Mouse (Mus musculus) midbrain, embryonic 11.5 days (tissue): ENCODE results near the gene Bfar. TPM values are rescaled to one million over a fixed set of nuclear protein-coding genes. Genes with fewer than 3 reads are reported as not detected.

ENCODE experiments used
- ATAC-seq: fragments of 200-750 bp; cut with Nextera tagmentation; 2 replicates; pipeline ENCODE4 v1.8.0; 2017; ENCODE audit warnings: moderate TSS enrichment, moderate library complexity; ENCODE audit not compliant: low FRiP score
- DNase-seq: peaks from one replicate; pipeline ENCODE4 v3.0.0; 2015; ENCODE audit warnings: low spot score; ENCODE audit errors: missing footprints
- H3K27ac ChIP-seq: fragments of 300-500 bp; sonication (generic); 2 replicates; pipeline ENCODE4 v1.5.1; 2014; ENCODE audit warnings: low read depth, low read length
- H3K27me3 ChIP-seq: fragments of 300-500 bp; sonication (generic); 2 replicates; pipeline ENCODE4 v1.6.1; 2014; ENCODE audit warnings: mild to moderate bottlenecking, low read length, moderate library complexity, mixed read lengths; ENCODE audit not compliant: control insufficient read depth, insufficient read depth
- H3K36me3 ChIP-seq: fragments of 300-500 bp; sonication (generic); 2 replicates; pipeline ENCODE4 v1.6.1; 2014; ENCODE audit warnings: mild to moderate bottlenecking, low read length, moderate library complexity, mixed read lengths; ENCODE audit not compliant: control insufficient read depth, insufficient read depth
- H3K4me1 ChIP-seq: fragments of 300-500 bp; sonication (generic); 2 replicates; pipeline ENCODE4 v1.6.1; 2014; ENCODE audit warnings: low read length; ENCODE audit not compliant: control insufficient read depth, insufficient read depth
- H3K4me2 ChIP-seq: fragments of 300-500 bp; sonication (generic); 2 replicates; pipeline ENCODE4 v1.6.1; 2014; ENCODE audit warnings: mild to moderate bottlenecking, moderate library complexity
- H3K4me3 ChIP-seq: fragments of 300-500 bp; sonication (generic); 2 replicates; pipeline ENCODE4 v1.5.1; 2014; ENCODE audit warnings: low read depth, low read length
- H3K9ac ChIP-seq: fragments of 300-500 bp; sonication (generic); 2 replicates; pipeline ENCODE4 v1.6.1; 2014; ENCODE audit warnings: low read length
- H3K9me3 ChIP-seq: fragments of 300-500 bp; sonication (generic); 2 replicates; pipeline ENCODE4 v1.6.1; 2016; ENCODE audit warnings: low read length; ENCODE audit not compliant: control insufficient read depth
- WGBS: fragments of 180-500 bp; shearing (Covaris S2); extraction: QIAGEN DNeasy Blood & Tissue Kit; methylation state at CpG from one replicate; pipeline ENCODE4 v1.1.7; 2014; 5-methylcytosine and 5-hydroxymethylcytosine counted together
- polyA plus RNA-seq: library from polyadenylated mRNA; unstranded; fragments of >200 nt; fragmentation: Nextera tagmentation; extraction: Ambion mirVana; gene quantifications from 2 replicates; pipeline ENCODE4 v1.2.1, GENCODE M21; 2014

The Bfar gene
- polyA plus RNA-seq, 1 experiment from 2014 or later, result 41.6 TPM

DNA sequence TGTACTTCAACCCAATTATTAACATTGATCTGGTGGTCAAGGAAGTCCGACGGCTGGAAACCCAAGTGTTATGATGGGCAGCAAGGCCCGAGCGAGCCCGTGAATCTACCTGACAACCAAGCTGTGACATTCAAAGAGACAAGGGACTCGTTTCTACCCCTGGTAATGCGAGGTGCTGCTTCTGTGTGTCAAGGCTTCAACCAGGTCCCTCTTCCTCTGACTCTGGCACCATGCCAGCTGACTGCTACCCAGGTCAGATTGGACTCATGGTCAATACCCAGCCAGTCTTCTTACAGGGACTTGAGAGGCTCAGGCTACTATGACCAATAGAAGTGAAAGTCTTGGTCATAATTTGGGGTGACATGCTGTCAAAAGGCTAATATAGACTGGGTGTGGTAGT lies 30.5 kb downstream of the Bfar start:
- Histone ChIP-seq H3K9ac (no peak overlapping the region), H3K36me3 (peaks cover 6% of the 10 kb centered on the region; the same call in 1 of the 2 replicates), H3K4me2 (no peak overlapping the region), H3K4me3 (no peak overlapping the region), H3K9me3 (no peaks in the 10 kb centered on the region), H3K4me1 (no peaks in the 10 kb centered on the region), H3K27me3 (no peaks in the 10 kb centered on the region), H3K27ac (no peak overlapping the region)
- WGBS, result 95% methylated on average over 7 of the region's 7 CpGs
- DNase-seq, result no peak
- ATAC-seq, result no peak

DNA sequence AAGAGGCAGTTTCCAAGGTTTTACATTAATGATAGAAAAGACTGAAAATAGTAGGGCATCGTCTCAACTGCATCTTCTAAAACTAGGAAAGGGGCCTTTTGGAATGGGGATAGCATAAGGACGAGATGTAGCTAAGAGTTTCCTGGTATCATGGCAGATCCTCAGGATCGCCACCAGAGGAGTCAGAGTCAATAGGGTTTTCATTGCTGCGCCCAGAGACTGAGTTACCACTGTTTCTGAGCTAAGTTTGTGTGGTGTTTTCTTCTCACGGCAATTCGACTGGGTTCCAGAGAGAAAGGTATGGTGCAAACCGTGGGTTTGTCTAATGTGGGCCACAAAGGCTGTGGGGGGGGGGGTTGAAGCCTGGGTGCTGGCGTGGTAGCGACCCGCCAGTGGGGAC lies 33.0 kb downstream of the Bfar start:
- Histone ChIP-seq H3K27me3 (no peaks in the 10 kb centered on the region), H3K36me3 (peaks cover 5% of the 10 kb centered on the region; the same call in 1 of the 2 replicates), H3K9ac (no peak overlapping the region), H3K4me1 (no peaks in the 10 kb centered on the region), H3K4me2 (no peak overlapping the region), H3K27ac (no peak overlapping the region), H3K4me3 (no peak overlapping the region), H3K9me3 (no peaks in the 10 kb centered on the region)
- ATAC-seq, result no peak
- 89% methylated on average over 10 of the region's 10 CpGs for WGBS
- no peak for DNase-seq

DNA sequence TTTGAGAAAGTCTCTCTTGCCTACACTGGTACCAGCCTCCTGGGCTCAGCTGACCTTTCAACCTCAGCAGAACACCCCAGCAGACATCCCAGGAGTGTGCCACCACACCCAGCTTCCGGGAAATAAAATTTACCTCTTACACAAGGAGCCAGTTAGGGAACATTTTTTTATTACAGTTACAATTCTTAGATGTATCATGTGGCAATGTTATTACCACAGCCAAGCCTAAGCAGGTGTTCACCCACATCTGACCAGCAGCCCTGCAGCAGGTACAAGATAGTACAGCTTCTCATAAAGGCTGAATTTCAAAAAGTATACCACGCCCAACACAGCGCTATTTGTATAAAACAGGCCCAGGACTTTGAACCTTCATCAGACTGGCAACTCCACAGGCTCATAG lies 43.3 kb downstream of the Bfar start:
- Histone ChIP-seq H3K9ac (no peak overlapping the region), H3K4me2 (no peak overlapping the region), H3K27ac (no peak overlapping the region), H3K9me3 (no peaks in the 10 kb centered on the region), H3K36me3 (no peaks in the 10 kb centered on the region), H3K4me1 (no peaks in the 10 kb centered on the region), H3K4me3 (no peak overlapping the region), H3K27me3 (no peaks in the 10 kb centered on the region)
- 87% methylated on average over 3 of the region's 3 CpGs for WGBS
- DNase-seq, result no peak
- no peak for ATAC-seq

DNA sequence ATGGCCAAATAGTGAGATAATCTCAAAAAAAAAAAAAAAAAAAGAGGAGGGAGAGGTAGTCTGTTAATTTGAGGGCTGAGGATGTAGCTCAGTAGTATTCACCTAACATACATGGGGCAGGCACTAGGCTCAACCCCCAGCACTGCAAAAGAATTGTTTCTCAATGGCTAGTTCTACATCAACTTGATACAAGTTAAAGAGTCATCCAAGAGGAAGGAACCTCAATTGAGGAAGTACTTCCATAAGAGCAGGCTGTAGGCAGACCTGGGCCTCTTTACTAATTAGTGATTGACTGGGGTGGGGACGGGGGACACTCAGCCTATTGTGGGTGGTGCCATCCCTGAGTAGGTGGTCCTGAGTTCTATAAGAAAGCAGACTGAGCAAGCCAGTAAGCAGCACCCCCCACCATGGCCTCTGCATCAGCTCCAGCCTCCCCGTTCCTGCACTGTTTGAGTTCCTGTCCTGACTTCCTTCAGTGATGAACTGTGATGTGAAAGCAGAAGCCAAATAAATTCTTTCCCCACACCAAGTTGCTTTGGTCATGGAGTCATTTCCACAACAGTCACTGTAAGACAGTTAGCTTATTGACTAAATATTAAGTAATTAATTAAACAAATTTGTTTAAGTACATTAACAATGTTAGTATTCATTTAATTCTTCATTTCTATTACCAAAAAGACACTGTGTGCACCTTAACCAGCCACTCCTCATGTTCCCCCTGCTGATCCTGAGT lies 45.3 kb downstream of the Bfar start:
- H3K4me2 ChIP-seq, result no peak overlapping the region
- no peak overlapping the region for H3K4me3 ChIP-seq
- H3K9ac ChIP-seq, result no peak overlapping the region
- H3K4me1 ChIP-seq, result no peaks in the 10 kb centered on the region
- no peaks in the 10 kb centered on the region for H3K36me3 ChIP-seq
- no peaks in the 10 kb centered on the region for H3K27me3 ChIP-seq
- DNase-seq, result no peak
- 78% methylated on average over 2 of the region's 2 CpGs for WGBS
- H3K27ac ChIP-seq, result no peak overlapping the region
- no peaks in the 10 kb centered on the region for H3K9me3 ChIP-seq
- ATAC-seq, result no peak

DNA sequence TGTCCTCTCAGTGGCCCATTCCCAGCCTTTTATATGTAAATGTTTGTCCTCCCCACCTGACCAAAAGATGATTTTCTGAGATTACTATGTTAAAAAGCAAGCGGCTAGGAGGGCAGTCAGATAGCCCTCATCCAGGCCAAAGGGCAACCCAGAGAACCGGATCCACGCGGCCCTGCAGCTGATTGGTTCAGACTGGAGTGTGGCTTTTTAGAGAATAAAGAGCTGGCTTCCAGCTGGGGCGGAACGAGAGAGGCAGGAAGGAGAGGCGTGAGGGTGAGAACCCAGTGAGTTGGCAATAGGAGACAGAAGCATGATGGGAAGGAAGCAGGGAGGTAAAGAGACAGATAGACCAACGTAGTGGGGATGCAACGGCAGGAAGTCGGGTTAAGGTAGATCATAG lies 51.3 kb downstream of the Bfar start:
- 42% methylated on average over 10 of the region's 10 CpGs for WGBS
- H3K27me3 ChIP-seq, result no peaks in the 10 kb centered on the region

DNA sequence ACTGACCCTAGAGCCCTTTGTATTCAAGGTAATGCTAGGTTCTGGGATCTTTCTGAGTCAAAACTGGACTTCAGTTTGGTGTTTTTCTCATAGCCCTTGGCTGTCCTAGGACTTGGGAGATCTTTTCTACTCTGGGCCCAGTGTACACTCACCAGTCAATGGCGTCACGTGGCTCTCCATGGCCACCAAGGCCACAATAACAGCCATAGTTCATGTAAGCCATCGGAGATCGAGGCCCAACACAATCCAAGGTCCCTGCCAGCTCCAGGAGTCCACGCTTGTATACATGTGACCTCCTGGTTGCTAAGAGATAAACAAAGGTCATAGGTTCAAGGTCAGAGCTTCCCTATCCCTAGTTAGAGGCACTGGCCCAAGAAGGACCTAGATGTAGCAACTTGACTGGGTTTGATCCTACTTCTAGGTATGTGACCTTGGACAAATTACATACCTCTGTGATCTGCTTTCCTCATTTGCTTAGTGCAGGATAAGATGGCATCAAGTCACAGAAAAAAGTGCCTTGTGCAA lies 56.2 kb downstream of the Bfar start:
- H3K9me3 ChIP-seq, result no peaks in the 10 kb centered on the region
- no peaks in the 10 kb centered on the region for H3K27me3 ChIP-seq
- H3K4me3 ChIP-seq, result no peak overlapping the region
- 84% methylated on average over 5 of the region's 5 CpGs for WGBS
- DNase-seq, result no peak
- no peak overlapping the region for H3K9ac ChIP-seq
- no peaks in the 10 kb centered on the region for H3K4me1 ChIP-seq
- H3K4me2 ChIP-seq, result no peak overlapping the region
- no peak for ATAC-seq
- no peak overlapping the region for H3K27ac ChIP-seq
- no peaks in the 10 kb centered on the region for H3K36me3 ChIP-seq

More for the DNA sequence above, 51.3 kb downstream of the Bfar start:
- Histone ChIP-seq H3K27ac (no peak overlapping the region), H3K4me1 (no peaks in the 10 kb centered on the region), H3K36me3 (no peaks in the 10 kb centered on the region), H3K9ac (no peak overlapping the region), H3K4me3 (no peak overlapping the region), H3K9me3 (no peaks in the 10 kb centered on the region), H3K4me2 (no peak overlapping the region)
- ATAC-seq (no peak), DNase-seq (no peak)

DNA sequence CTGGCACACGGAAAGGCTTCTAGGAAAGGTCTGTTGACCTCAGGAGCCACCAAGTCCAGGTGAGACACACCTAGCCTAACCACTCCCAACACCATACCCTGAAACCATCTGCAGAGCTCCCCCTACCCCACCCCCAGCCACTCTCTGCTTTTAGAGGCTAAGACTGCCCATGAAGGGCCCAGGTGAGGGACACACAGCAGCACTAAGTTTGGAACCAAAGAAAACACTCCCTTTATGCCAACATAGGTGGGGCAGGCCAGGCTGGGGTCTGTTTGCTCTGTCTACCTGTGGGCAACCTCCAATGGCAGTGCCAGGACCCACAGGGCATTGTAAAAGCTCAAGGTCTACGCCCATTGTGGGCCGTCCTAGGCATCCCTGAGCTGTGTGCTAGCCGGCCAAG lies 57.8 kb downstream of the Bfar start:
- Histone ChIP-seq H3K36me3 (no peaks in the 10 kb centered on the region), H3K4me2 (no peak overlapping the region), H3K9me3 (no peaks in the 10 kb centered on the region), H3K27ac (no peak overlapping the region), H3K27me3 (no peaks in the 10 kb centered on the region), H3K4me3 (no peak overlapping the region), H3K9ac (no peak overlapping the region), H3K4me1 (no peaks in the 10 kb centered on the region)
- 84% methylated on average over 4 of the region's 4 CpGs for WGBS
- DNase-seq (no peak), ATAC-seq (no peak)

DNA sequence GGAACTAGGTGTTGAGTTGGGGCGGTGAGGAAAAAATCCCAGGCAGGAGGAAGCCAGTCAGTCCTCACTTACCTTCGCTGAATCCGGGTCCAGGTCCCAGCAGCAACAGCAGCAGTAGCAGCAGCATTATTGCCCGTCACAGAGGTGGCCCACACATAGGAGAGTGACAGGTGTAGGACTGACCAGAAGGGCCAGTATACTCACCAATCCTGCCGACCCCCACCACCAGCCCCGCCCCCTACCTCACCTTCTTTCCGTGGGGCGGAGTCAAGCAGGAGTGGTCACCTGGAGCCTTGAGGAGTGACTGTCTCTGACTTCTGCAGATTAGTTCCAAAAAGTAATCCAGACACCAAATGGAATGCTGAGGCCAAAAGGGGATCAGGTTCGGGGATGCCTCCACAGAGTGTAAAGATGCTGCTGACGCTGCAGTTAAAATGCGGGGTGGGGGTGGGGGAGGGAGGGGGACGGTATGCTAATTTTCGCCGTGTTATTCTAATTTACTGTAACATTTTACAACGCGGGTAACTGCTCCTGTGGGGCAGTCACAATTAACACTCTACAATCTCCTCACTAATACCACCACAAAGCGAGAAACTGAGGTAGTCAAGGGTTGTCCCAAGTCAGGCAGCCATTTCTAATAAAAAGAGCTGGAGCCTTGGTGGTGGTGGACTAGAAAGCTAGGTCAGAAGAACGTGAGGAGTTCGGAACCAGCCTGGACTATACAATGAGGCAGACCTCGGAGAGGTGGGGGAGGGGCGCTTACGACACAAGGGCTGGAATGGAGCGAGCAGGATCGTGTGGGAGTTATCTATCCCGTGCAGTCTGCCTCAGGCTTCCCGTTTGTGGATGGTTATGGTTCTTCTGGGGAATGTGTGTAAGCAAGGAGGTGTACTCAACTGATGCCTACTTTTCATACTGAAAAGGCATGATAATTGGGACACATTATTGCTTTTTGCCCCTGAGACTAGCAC lies 58.9 kb downstream of the Bfar start, which contains the start of gene Pla2g10:
Gene Pla2g10, minus strand, starts transcription at position 699 of the 971 bp plus-strand sequence.
- no peak within 1 kb of the TSS for H3K27ac ChIP-seq
- peak within 1 kb of the TSS; percentile 24; the same call in 1 of the 2 replicates for H3K4me2 ChIP-seq
- H3K9ac ChIP-seq, result no peak within 1 kb of the TSS
- no peaks in the 10 kb centered on the region for H3K9me3 ChIP-seq
- ATAC-seq, result no peak
- no peak within 1 kb of the TSS for H3K4me3 ChIP-seq
- no peaks in the 10 kb centered on the region for H3K27me3 ChIP-seq
- H3K36me3 ChIP-seq, result no peaks in the 10 kb centered on the region
- no peak for DNase-seq
- no peaks in the 10 kb centered on the region for H3K4me1 ChIP-seq
- 15% methylated on average over 26 of the region's 26 CpGs for WGBS

DNA sequence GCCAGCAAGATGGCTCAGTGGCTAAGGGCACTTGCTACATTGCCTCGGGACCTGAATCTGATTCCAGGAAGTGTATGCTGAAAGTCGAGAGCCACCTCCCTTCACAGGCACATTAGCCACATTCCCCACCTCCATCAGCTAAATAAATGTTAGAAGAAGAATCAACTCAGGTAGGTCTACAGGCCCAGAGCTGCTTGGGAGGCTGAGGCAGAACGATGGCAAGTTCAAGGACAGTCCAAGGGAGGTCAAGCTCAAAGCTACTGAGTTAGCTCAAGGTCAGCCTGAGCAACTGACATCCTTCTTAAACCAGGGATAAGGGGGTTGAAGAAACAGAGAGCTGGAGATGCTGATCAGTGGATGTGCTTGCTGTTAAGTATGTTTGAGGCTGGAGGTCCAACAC lies 61.1 kb downstream of the Bfar start:
- Histone ChIP-seq H3K9me3 (no peaks in the 10 kb centered on the region), H3K4me2 (no peak overlapping the region), H3K36me3 (no peaks in the 10 kb centered on the region), H3K4me1 (no peaks in the 10 kb centered on the region), H3K27ac (no peak overlapping the region), H3K27me3 (no peaks in the 10 kb centered on the region), H3K9ac (no peak overlapping the region), H3K4me3 (no peak overlapping the region)
- WGBS, result 79% methylated on average over 3 of the region's 3 CpGs
- no peak for ATAC-seq
- DNase-seq, result no peak
